Mouse (Mus musculus) stomach, postnatal 0 days (tissue): Measurements from ENCODE around the gene Nol4l.

Experiments
- CTCF ChIP-seq: IDR thresholded peaks from 2 replicates; pipeline ENCODE4 v1.5.1; 2016; ENCODE audit warnings: antibody characterized with exemption, low read depth, mild to moderate bottlenecking, moderate library complexity
- EP300 ChIP-seq: optimal IDR thresholded peaks from 2 replicates; pipeline ENCODE3; 2016; ENCODE audit warnings: antibody characterized with exemption

DNA sequence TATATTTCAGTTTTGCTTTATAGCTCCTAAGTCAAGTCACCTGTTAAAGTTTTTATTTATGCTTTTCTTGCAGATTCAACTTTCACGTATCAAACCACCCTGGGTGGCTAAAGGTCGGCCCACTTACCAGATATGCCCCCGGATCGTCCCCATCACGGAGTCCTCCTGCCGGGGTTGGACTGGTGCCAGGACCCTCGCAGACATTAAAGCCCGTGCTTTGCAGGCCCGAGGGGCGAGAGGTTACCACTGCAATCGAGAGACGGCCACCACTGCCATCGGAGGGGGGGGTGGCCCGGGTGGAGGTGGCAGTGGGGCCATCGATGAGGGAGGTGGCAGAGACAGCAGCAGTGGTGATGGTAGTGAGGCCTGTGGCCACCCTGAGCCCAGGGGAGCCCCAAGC, 130.6 kb downstream of the Nol4l start:
- TF ChIP-seq EP300 (no peak), CTCF (no peak)
